Mouse (Mus musculus) frontal cortex, postnatal 25 days (tissue): Measurements from ENCODE around the gene Ybx3.

Experiments used
- DNase-seq, 2 experiments: peaks; one replicate each; pipeline ENCODE4 v3.0.0; 2022; ENCODE audit warnings: low spot score in 2 of 2

The Ybx3 gene

GRCm38 (mm10) chr6:131383713-131384330 lies 4.5 kb downstream of the Ybx3 start:
- no peak for DNase-seq

GRCm38 (mm10) chr6:131382984-131383337 lies 5.3 kb downstream of the Ybx3 start:
- DNase-seq: no peak

GRCm38 (mm10) chr6:131382232-131382983 lies 5.9 kb downstream of the Ybx3 start:
- DNase-seq: no peak

- DNase-seq: no peak
Measured at GRCm38 (mm10) chr6:131378858-131379428, 9.3 kb downstream of the Ybx3 start.

- DNase-seq: no peak
Measured at GRCm38 (mm10) chr6:131377378-131377777, 10.9 kb downstream of the Ybx3 start.

- no peak for DNase-seq
Measured at GRCm38 (mm10) chr6:131374594-131375340, 13.5 kb downstream of the Ybx3 start.

GRCm38 (mm10) chr6:131373160-131373559 lies 15.1 kb downstream of the Ybx3 start:
- DNase-seq: no peak

GRCm38 (mm10) chr6:131370767-131371166 lies 17.5 kb downstream of the Ybx3 start:
- DNase-seq: no peak

GRCm38 (mm10) chr6:131369866-131370616 lies 18.2 kb downstream of the Ybx3 start:
- DNase-seq: no peak

GRCm38 (mm10) chr6:131367101-131367500 lies 21.2 kb downstream of the Ybx3 start:
- no peak for DNase-seq

GRCm38 (mm10) chr6:131364353-131364752 lies 23.9 kb downstream of the Ybx3 start:
- DNase-seq: no peak

- DNase-seq: no peak
Measured at GRCm38 (mm10) chr6:131362987-131363765, 25.1 kb downstream of the Ybx3 start.

- DNase-seq: no peak
Measured at GRCm38 (mm10) chr6:131360693-131361092, 27.6 kb downstream of the Ybx3 start.

- no peak for DNase-seq
Measured at GRCm38 (mm10) chr6:131359543-131359942, 28.7 kb downstream of the Ybx3 start.

GRCm38 (mm10) chr6:131354913-131355312 lies 33.4 kb downstream of the Ybx3 start:
- no peak for DNase-seq

- peak; percentile 68 to 72 for DNase-seq
Measured at GRCm38 (mm10) chr6:131353352-131353919, 34.8 kb downstream of the Ybx3 start, which contains the start of gene Styk1. Gene Styk1, minus strand, starts transcription at chr6:131353597.

GRCm38 (mm10) chr6:131347026-131347425 lies 41.2 kb downstream of the Ybx3 start:
- no peak for DNase-seq

- no peak for DNase-seq
Measured at GRCm38 (mm10) chr6:131344346-131344745, 43.9 kb downstream of the Ybx3 start.

GRCm38 (mm10) chr6:131340082-131340481 lies 48.2 kb downstream of the Ybx3 start:
- DNase-seq: no peak

- DNase-seq: no peak
Measured at GRCm38 (mm10) chr6:131339309-131339708, 49.0 kb downstream of the Ybx3 start.
